Comparison of ENCODE assay signal across 13 mouse cellular contexts in genomic region chr2:91959544-91960410, GRCm38 (mm10). TPM values are rescaled to one million over a fixed set of nuclear protein-coding genes. Genes with fewer than 3 reads are reported as not detected.
DNase-seq lines count a peak whose midpoint lies in the region; ATAC-seq and TF ChIP-seq lines count a peak whose summit lies in the region.
"Had no signal": no experiment of that assay in that cellular context is flagged by ENCODE, and none has a peak within 500 bp of the region (broad histone marks: within the 10 kb centered on the region; RNA-seq: fewer than 3 reads in every experiment).

No protein-coding gene starts in this region.

- H3K27me3 ChIP-seq in forebrain, embryonic 10.5 days (ENCODE audit: poor library complexity, severe bottlenecking), result peaks cover 9% of the 10 kb centered on the region
- no peaks in the 10 kb centered on the region for H3K27me3 ChIP-seq in forebrain, embryonic 11.5 days (ENCODE audit: control insufficient read depth, insufficient read depth, low read length)
- no peaks in the 10 kb centered on the region for H3K27me3 ChIP-seq in kidney, embryonic 15.5 days
- no peaks in the 10 kb centered on the region for H3K27me3 ChIP-seq in intestine, postnatal 0 days (replicated peaks; ENCODE audit: control insufficient read depth, insufficient read depth, low read length)
- H3K27me3 ChIP-seq: Patski had no signal

- peaks cover 80% of the 10 kb centered on the region for H3K4me1 ChIP-seq in forebrain, embryonic 10.5 days
- H3K4me1 ChIP-seq in forebrain, embryonic 11.5 days (replicated peaks; ENCODE audit: control insufficient read depth, insufficient read depth, low read length), result peaks cover 14% of the 10 kb centered on the region
- H3K4me1 ChIP-seq in kidney, embryonic 15.5 days, result peaks cover 72% of the 10 kb centered on the region
- peaks cover 39% of the 10 kb centered on the region for H3K4me1 ChIP-seq in brown adipose tissue, adult 24 weeks (ENCODE audit: control insufficient read depth, insufficient read depth, insufficient read length, low read length)
- peaks cover 26% of the 10 kb centered on the region; the same call in 1 of the 2 replicates for H3K4me1 ChIP-seq in intestine, postnatal 0 days (replicated peaks; ENCODE audit: control insufficient read depth, insufficient read depth, low read length)

- H3K4me3 ChIP-seq in forebrain, embryonic 10.5 days, result no peak overlapping the region
- H3K4me3 ChIP-seq in forebrain, embryonic 11.5 days (ENCODE audit: low read depth, low read length), result no peak overlapping the region
- H3K4me3 ChIP-seq in kidney, embryonic 15.5 days (replicated peaks), result no peak overlapping the region
- no peak overlapping the region for H3K4me3 ChIP-seq in brown adipose tissue, adult 24 weeks (ENCODE audit: insufficient read depth, low read depth, low read length)
- no peak overlapping the region for H3K4me3 ChIP-seq in intestine, postnatal 0 days (ENCODE audit: low read depth, low read length)
- H3K4me3 ChIP-seq: embryonic facial prominence, embryonic 12.5 days; liver, embryonic 15.5 days had no signal

- no peak overlapping the region for H3K27ac ChIP-seq in forebrain, embryonic 10.5 days
- H3K27ac ChIP-seq in forebrain, embryonic 11.5 days (ENCODE audit: low read depth, low read length), result no peak overlapping the region
- H3K27ac ChIP-seq in kidney, embryonic 15.5 days, result no peak overlapping the region
- H3K27ac ChIP-seq in brown adipose tissue, adult 24 weeks (replicated peaks; ENCODE audit: low read depth, low read length), result peak overlapping the region; percentile 17; the same call in 1 of the 2 replicates
- peak overlapping the region; percentile 35; the same call in 1 of the 2 replicates for H3K27ac ChIP-seq in intestine, postnatal 0 days (ENCODE audit: low read depth, low read length)
- H3K27ac ChIP-seq: embryonic facial prominence, embryonic 12.5 days; liver, embryonic 15.5 days had no signal

- WGBS in forebrain, embryonic 10.5 days, result 83% methylated on average over 11 of the region's 11 CpGs
- 75% methylated on average over 11 of the region's 11 CpGs for WGBS in forebrain, embryonic 11.5 days
- WGBS in kidney, embryonic 15.5 days, result 78% methylated on average over 11 of the region's 11 CpGs
- WGBS in intestine, postnatal 0 days, result 55% methylated on average over 11 of the region's 11 CpGs

- H3K4me2 ChIP-seq in forebrain, embryonic 11.5 days (ENCODE audit: low read depth, low read length, severe bottlenecking), result no peak overlapping the region
- no peak overlapping the region for H3K4me2 ChIP-seq in kidney, embryonic 15.5 days
- H3K4me2 ChIP-seq in intestine, postnatal 0 days (replicated peaks; ENCODE audit: low read depth), result peak overlapping the region; percentile 30; the same call in 1 of the 2 replicates
- H3K4me2 ChIP-seq: embryonic facial prominence, embryonic 12.5 days had no signal

- intact Hi-C loops in gastrocnemius, postnatal 36 days (cut with DNase I), result loop anchor here (2.0 kb wide), 1 partner anchor 15 kb away; the partner anchor contains the start of gene Gm9821

- no peak overlapping the region for H3K9ac ChIP-seq in forebrain, embryonic 11.5 days (ENCODE audit: low read length)
- H3K9ac ChIP-seq in kidney, embryonic 15.5 days, result no peak overlapping the region
- H3K9ac ChIP-seq in intestine, postnatal 0 days (ENCODE audit: low read depth, low read length), result 0 out of 2 replicates have a peak overlapping the region, but pooled peaks have one; percentile 17
- H3K9ac ChIP-seq: embryonic facial prominence, embryonic 12.5 days; liver, embryonic 15.5 days had no signal

- no peaks in the 10 kb centered on the region for H3K9me3 ChIP-seq in forebrain, embryonic 10.5 days
- H3K9me3 ChIP-seq in forebrain, embryonic 11.5 days (ENCODE audit: control insufficient read depth, low read length), result no peaks in the 10 kb centered on the region
- H3K9me3 ChIP-seq in kidney, embryonic 15.5 days (replicated peaks), result no peaks in the 10 kb centered on the region
- no peaks in the 10 kb centered on the region for H3K9me3 ChIP-seq in intestine, postnatal 0 days (ENCODE audit: control insufficient read depth)
- H3K9me3 ChIP-seq: embryonic facial prominence, embryonic 12.5 days; liver, embryonic 15.5 days had no signal

- DNase-seq in forebrain, embryonic 10.5 days (ENCODE audit: extremely low spot score, low spot score), result peak; percentile 14
- DNase-seq in forebrain, embryonic 11.5 days (ENCODE audit: low spot score), result no peak
- peak; percentile 43 for DNase-seq in kidney, adult 9 months
- no peak for DNase-seq in gastrocnemius, postnatal 36 days

- ATAC-seq in forebrain, embryonic 11.5 days (replicated peaks; ENCODE audit: low FRiP score), result no peak
- no peak for ATAC-seq in kidney, embryonic 15.5 days (replicated peaks; ENCODE audit: low FRiP score)
- ATAC-seq in intestine, postnatal 0 days, result no peak
- ATAC-seq in CD4-positive, CD25-positive, alpha-beta regulatory T cell, adult 4 months, result no peak
- ATAC-seq: Patski had no signal

- no peak for TF ChIP-seq CTCF in intestine, postnatal 0 days (IDR thresholded peaks at IDR 0.05; ENCODE audit: low read depth)

- peaks cover 21% of the 10 kb centered on the region for H3K36me3 ChIP-seq in forebrain, embryonic 10.5 days (replicated peaks)
- H3K36me3 ChIP-seq in forebrain, embryonic 11.5 days (ENCODE audit: control insufficient read depth, insufficient read depth, low read length), result no peaks in the 10 kb centered on the region
- 0 out of 2 replicates have a peak, but pooled peaks cover 6% of the 10 kb centered on the region for H3K36me3 ChIP-seq in kidney, embryonic 15.5 days
- no peaks in the 10 kb centered on the region; the same call in 1 of the 2 replicates for H3K36me3 ChIP-seq in intestine, postnatal 0 days (ENCODE audit: control insufficient read depth, insufficient read depth)
- H3K36me3 ChIP-seq: embryonic facial prominence, embryonic 12.5 days had no signal

RNA-seq across cellular contexts. Expression of gene Gm9821, which starts 14.3 kb away (rescaled TPM):
- polyA plus RNA-seq in forebrain, embryonic 10.5 days (2016; fragmentation: Nextera tagmentation; extraction: Ambion mirVana), result 0.44 and 0.52 TPM in 2 replicates
- 0.36 and 0.90 TPM in 2 replicates for polyA plus RNA-seq in forebrain, embryonic 11.5 days (2014; fragmentation: Nextera tagmentation; extraction: Ambion mirVana)
- 0.49 and 0.53 TPM in 2 replicates for polyA plus RNA-seq in kidney, embryonic 15.5 days (2015; fragmentation: Nextera tagmentation; extraction: Ambion mirVana)
- polyA plus RNA-seq in brown adipose tissue, adult 24 weeks (2012; ENCODE audit: insufficient read depth, insufficient read length, missing spikeins), result not detected in 2 replicates
- polyA plus RNA-seq in intestine, postnatal 0 days (2015; fragmentation: Nextera tagmentation; extraction: Ambion mirVana), result 0.21 and 0.30 TPM in 2 replicates
- under 1 TPM; 0.82 to 0.86 TPM for polyA plus RNA-seq in CD4-positive, CD25-positive, alpha-beta regulatory T cell, adult 4 months (2017; shearing (Covaris generic))
- not detected for total RNA-seq in gastrocnemius, postnatal 36 days (2021)
- total RNA-seq: adrenal gland, postnatal 14 days had no signal
- polyA plus RNA-seq: large intestine, adult 2 months had no signal

RNA-seq across cellular contexts. Expression of gene Dgkz, which starts 15.9 kb away (rescaled TPM):
- 35.1 and 39.1 TPM in 2 replicates for polyA plus RNA-seq in forebrain, embryonic 10.5 days (2016; fragmentation: Nextera tagmentation; extraction: Ambion mirVana)
- 32.7 and 35.9 TPM in 2 replicates for polyA plus RNA-seq in forebrain, embryonic 11.5 days (2014; fragmentation: Nextera tagmentation; extraction: Ambion mirVana)
- polyA plus RNA-seq in kidney, embryonic 15.5 days (2015; fragmentation: Nextera tagmentation; extraction: Ambion mirVana), result 37.7 and 46.7 TPM in 2 replicates
- polyA plus RNA-seq in brown adipose tissue, adult 24 weeks (2012; ENCODE audit: insufficient read depth, insufficient read length, missing spikeins), result 8.1 and 11.2 TPM in 2 replicates
- 53.2 and 56.8 TPM in 2 replicates for polyA plus RNA-seq in intestine, postnatal 0 days (2015; fragmentation: Nextera tagmentation; extraction: Ambion mirVana)
- 100 to 1,000 TPM; 131 to 138 TPM for polyA plus RNA-seq in CD4-positive, CD25-positive, alpha-beta regulatory T cell, adult 4 months (2017; shearing (Covaris generic))
- 10 to 100 TPM; 28.1 to 35.5 TPM for total RNA-seq in gastrocnemius, postnatal 36 days (2021)

RNA-seq across cellular contexts. Expression of gene Mdk, which starts 27.7 kb away (rescaled TPM):
- polyA plus RNA-seq in forebrain, embryonic 10.5 days (2016; fragmentation: Nextera tagmentation; extraction: Ambion mirVana), result 1,773 and 1,865 TPM in 2 replicates
- 1,095 and 1,130 TPM in 2 replicates for polyA plus RNA-seq in forebrain, embryonic 11.5 days (2014; fragmentation: Nextera tagmentation; extraction: Ambion mirVana)
- 1,215 and 1,266 TPM in 2 replicates for polyA plus RNA-seq in kidney, embryonic 15.5 days (2015; fragmentation: Nextera tagmentation; extraction: Ambion mirVana)
- polyA plus RNA-seq in brown adipose tissue, adult 24 weeks (2012; ENCODE audit: insufficient read depth, insufficient read length, missing spikeins), result 1.8 TPM in 1 of 2 replicates, not detected in the other
- polyA plus RNA-seq in intestine, postnatal 0 days (2015; fragmentation: Nextera tagmentation; extraction: Ambion mirVana), result 119 and 128 TPM in 2 replicates
- 1 to 10 TPM; 1.9 to 3.1 TPM for polyA plus RNA-seq in CD4-positive, CD25-positive, alpha-beta regulatory T cell, adult 4 months (2017; shearing (Covaris generic))
- 1 to 10 TPM; 1.4 to 4.3 TPM for total RNA-seq in gastrocnemius, postnatal 36 days (2021)

RNA-seq across cellular contexts. Expression of gene Chrm4, which starts 32.7 kb away (rescaled TPM):
- 0.12 and 0.77 TPM in 2 replicates for polyA plus RNA-seq in forebrain, embryonic 10.5 days (2016; fragmentation: Nextera tagmentation; extraction: Ambion mirVana)
- polyA plus RNA-seq in forebrain, embryonic 11.5 days (2014; fragmentation: Nextera tagmentation; extraction: Ambion mirVana), result 0.47 and 0.56 TPM in 2 replicates
- polyA plus RNA-seq in kidney, embryonic 15.5 days (2015; fragmentation: Nextera tagmentation; extraction: Ambion mirVana), result 0.42 TPM in 1 of 2 replicates, not detected in the other
- polyA plus RNA-seq in brown adipose tissue, adult 24 weeks (2012; ENCODE audit: insufficient read depth, insufficient read length, missing spikeins), result not detected in 2 replicates
- polyA plus RNA-seq in intestine, postnatal 0 days (2015; fragmentation: Nextera tagmentation; extraction: Ambion mirVana), result 0.24 and 0.26 TPM in 2 replicates
- polyA plus RNA-seq in CD4-positive, CD25-positive, alpha-beta regulatory T cell, adult 4 months (2017; shearing (Covaris generic)), result under 1 TPM in 1 of 2 experiments, not detected in 1; 0.30 TPM
- not detected for total RNA-seq in gastrocnemius, postnatal 36 days (2021)
- polyA plus RNA-seq: liver, embryonic 15.5 days; Patski had no signal

Comparison
In these comparisons a context has a peak if more than half of its experiments do, and no peak if none do; other contexts are left out.
1. DNase-seq: peak in forebrain, embryonic 10.5 days (single experiment) and kidney, adult 9 months (single experiment); none in forebrain, embryonic 11.5 days (single experiment) and gastrocnemius, postnatal 36 days (0 of 2).
2. H3K27ac ChIP-seq: peak in brown adipose tissue, adult 24 weeks (single experiment) and intestine, postnatal 0 days (single experiment); none in forebrain, embryonic 10.5 days (single experiment), forebrain, embryonic 11.5 days (single experiment) and kidney, embryonic 15.5 days (single experiment).
3. RNA of gene Mdk, which starts 27.7 kb away (polyA plus RNA-seq): 1,773 to 1,865 TPM in forebrain, embryonic 10.5 days, 1,215 to 1,266 TPM in kidney, embryonic 15.5 days, 1,095 to 1,130 TPM in forebrain, embryonic 11.5 days and 119 to 128 TPM in intestine, postnatal 0 days; 1.9 to 3.1 TPM in CD4-positive, CD25-positive, alpha-beta regulatory T cell, adult 4 months and 1.8 TPM in brown adipose tissue, adult 24 weeks; every median in the first group is over 10 times any median in the second.